Mouse (Mus musculus) macrophage (primary cell): ENCODE results near the gene H2-M5. TPM values are rescaled to one million over a fixed set of nuclear protein-coding genes. Genes with fewer than 3 reads are reported as not detected.
"Not testable (repeated sequence)": the region's sequence is repeated elsewhere in the genome, so short reads cannot be mapped to it uniquely, and the experiment has no call there.

Experiments used
- H3K27ac ChIP-seq: fragments of 350-480 bp; formaldehyde crosslinking; 2 replicates; pipeline ENCODE4 v1.9.0; 2021
- H3K36me3 ChIP-seq: fragments of 350-480 bp; formaldehyde crosslinking; 2 replicates; pipeline ENCODE4 v1.9.0; 2021; ENCODE audit errors: inconsistent target
- H3K4me3 ChIP-seq: fragments of 350-480 bp; formaldehyde crosslinking; 2 replicates; pipeline ENCODE4 v1.9.0; 2021; ENCODE audit errors: inconsistent target
- H3K79me2 ChIP-seq: fragments of 350-480 bp; formaldehyde crosslinking; 2 replicates; pipeline ENCODE4 v1.9.0; 2021; ENCODE audit errors: inconsistent target
- WGBS: methylation state at CpG from one replicate; pipeline ENCODE4 v1.1.7; 2026; ENCODE audit warnings: inconsistent platforms; ENCODE audit not compliant: missing documents; 5-methylcytosine and 5-hydroxymethylcytosine counted together
- polyA plus RNA-seq: library from polyadenylated mRNA; stranded (reverse); fragments of 250-400 nt; gene quantifications from 3 replicates; pipeline ENCODE4 v1.2.4, GENCODE M21; 2018; ENCODE audit warnings: inconsistent platforms

The H2-M5 gene
- polyA plus RNA-seq, 1 experiment from 2014 or later = not detected

- Histone ChIP-seq H3K27ac (no peak overlapping the region), H3K4me3 (no peak overlapping the region), H3K36me3 (no peaks in the 10 kb centered on the region), H3K79me2 (no peaks in the 10 kb centered on the region)
- 5% methylated on average over 46 of the region's 49 CpGs for WGBS
Measured at GRCm38 (mm10) chr17:37002364-37003330, 13.3 kb upstream of the H2-M5 start.

- no peaks in the 10 kb centered on the region for H3K79me2 ChIP-seq
- 96% methylated on average over 7 of the region's 7 CpGs for WGBS
- no peaks in the 10 kb centered on the region for H3K36me3 ChIP-seq
- H3K4me3 ChIP-seq = no peak within 1 kb of the TSS
- no peak within 1 kb of the TSS for H3K27ac ChIP-seq
Measured at GRCm38 (mm10) chr17:37000863-37001262, 11.5 kb upstream of the H2-M5 start, which contains the start of gene Zfp57. Gene Zfp57, plus strand, starts transcription at chr17:37001163.

- 79% methylated on average over 2 of the region's 2 CpGs for WGBS
- Histone ChIP-seq H3K4me3 (no peak overlapping the region), H3K36me3 (no peaks in the 10 kb centered on the region), H3K27ac (no peak overlapping the region), H3K79me2 (no peaks in the 10 kb centered on the region)
Measured at GRCm38 (mm10) chr17:36998477-36998876, 9.1 kb upstream of the H2-M5 start.

DNA sequence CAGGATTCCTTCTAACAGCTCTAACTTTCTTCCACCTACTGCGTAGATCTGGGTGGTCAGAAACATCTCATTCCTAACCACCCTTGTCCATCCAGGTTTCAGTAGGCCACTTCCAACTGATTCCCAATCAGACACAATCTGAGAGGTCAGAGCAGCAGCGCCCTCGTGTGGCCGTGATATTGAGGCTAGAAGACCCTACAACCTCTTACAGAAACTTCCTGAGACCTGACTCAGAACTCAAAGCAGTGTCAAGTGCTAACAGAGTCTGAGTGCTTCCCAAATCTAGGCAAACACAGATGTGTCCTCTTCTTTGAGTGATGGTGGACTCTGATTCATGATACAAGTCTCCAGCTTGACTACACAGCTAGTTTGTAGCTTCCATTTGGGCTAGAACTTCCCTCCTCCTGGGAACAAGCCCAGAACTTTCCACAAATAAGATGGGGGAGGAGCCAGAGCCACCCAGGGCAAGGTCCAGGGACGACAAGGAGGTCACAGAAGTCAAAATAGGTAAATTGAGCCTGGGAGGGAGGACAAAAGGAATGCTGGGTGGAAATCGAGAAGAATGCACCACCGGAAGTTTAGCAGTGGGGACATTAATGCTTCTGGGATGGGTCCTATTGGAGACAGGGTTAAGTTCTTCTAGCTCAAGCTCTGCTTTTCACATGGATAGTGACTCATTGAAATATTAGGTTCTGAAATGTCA lies 7.8 kb upstream of the H2-M5 start:
- Histone ChIP-seq H3K36me3 (no peaks in the 10 kb centered on the region), H3K4me3 (no peak overlapping the region), H3K27ac (no peak overlapping the region), H3K79me2 (no peaks in the 10 kb centered on the region)
- WGBS = 30% methylated on average over 7 of the region's 7 CpGs

GRCm38 (mm10) chr17:36995448-36995847 lies 6.1 kb upstream of the H2-M5 start:
- Histone ChIP-seq H3K4me3 (no peak overlapping the region), H3K79me2 (no peaks in the 10 kb centered on the region), H3K36me3 (no peaks in the 10 kb centered on the region), H3K27ac (no peak overlapping the region)
- 95% methylated on average over 3 of the region's 3 CpGs for WGBS

DNA sequence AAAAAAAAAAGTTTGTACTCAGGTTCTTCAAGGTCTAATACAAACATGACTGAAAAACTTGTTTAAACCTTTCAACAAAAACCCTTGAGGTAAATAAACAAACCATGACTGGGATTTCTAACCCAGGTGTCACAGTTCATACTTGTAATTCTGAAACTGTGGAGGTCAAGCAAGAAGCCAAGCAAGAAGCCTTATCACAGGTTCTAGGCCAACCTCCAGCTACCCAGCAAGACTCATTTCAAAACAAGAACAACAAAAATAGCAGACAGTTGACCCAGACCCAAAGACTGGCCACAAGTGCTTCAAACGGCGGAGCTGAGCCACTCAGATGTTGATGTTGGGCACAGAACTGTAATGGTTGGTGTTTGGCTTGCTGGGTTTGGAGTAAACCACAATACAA lies 5.2 kb upstream of the H2-M5 start:
- Histone ChIP-seq H3K4me3 (no peak overlapping the region), H3K79me2 (no peaks in the 10 kb centered on the region), H3K27ac (no peak overlapping the region), H3K36me3 (no peaks in the 10 kb centered on the region)
- 80% methylated on average over 1 of the region's 2 CpGs for WGBS

- no peaks in the 10 kb centered on the region for H3K36me3 ChIP-seq
- WGBS = 76% methylated on average over 2 of the region's 4 CpGs
- H3K4me3 ChIP-seq = no peak overlapping the region
- H3K27ac ChIP-seq = no peak overlapping the region
- no peaks in the 10 kb centered on the region for H3K79me2 ChIP-seq
Measured at GRCm38 (mm10) chr17:36993770-36994325, 4.5 kb upstream of the H2-M5 start.

GRCm38 (mm10) chr17:36992336-36993104 lies 3.2 kb upstream of the H2-M5 start:
- H3K4me3 ChIP-seq = no peak overlapping the region
- 0% methylated on average over 3 of the region's 3 CpGs for WGBS
- no peak overlapping the region for H3K27ac ChIP-seq
- H3K36me3 ChIP-seq = no peaks in the 10 kb centered on the region
- H3K79me2 ChIP-seq = no peaks in the 10 kb centered on the region

- 100% methylated on average over 1 of the region's 6 CpGs for WGBS
- not testable (repeated sequence) for H3K36me3 ChIP-seq, H3K27ac ChIP-seq, H3K79me2 ChIP-seq, H3K4me3 ChIP-seq
Measured at GRCm38 (mm10) chr17:36990630-36991029, 1.3 kb upstream of the H2-M5 start.

- H3K4me3 ChIP-seq = no peak overlapping the region
- no peaks in the 10 kb centered on the region for H3K36me3 ChIP-seq
- 21% methylated on average over 24 of the region's 24 CpGs for WGBS
- H3K79me2 ChIP-seq = no peaks in the 10 kb centered on the region
- H3K27ac ChIP-seq = no peak overlapping the region
Measured at GRCm38 (mm10) chr17:36988475-36988874, 862 bp downstream of the H2-M5 start.

DNA sequence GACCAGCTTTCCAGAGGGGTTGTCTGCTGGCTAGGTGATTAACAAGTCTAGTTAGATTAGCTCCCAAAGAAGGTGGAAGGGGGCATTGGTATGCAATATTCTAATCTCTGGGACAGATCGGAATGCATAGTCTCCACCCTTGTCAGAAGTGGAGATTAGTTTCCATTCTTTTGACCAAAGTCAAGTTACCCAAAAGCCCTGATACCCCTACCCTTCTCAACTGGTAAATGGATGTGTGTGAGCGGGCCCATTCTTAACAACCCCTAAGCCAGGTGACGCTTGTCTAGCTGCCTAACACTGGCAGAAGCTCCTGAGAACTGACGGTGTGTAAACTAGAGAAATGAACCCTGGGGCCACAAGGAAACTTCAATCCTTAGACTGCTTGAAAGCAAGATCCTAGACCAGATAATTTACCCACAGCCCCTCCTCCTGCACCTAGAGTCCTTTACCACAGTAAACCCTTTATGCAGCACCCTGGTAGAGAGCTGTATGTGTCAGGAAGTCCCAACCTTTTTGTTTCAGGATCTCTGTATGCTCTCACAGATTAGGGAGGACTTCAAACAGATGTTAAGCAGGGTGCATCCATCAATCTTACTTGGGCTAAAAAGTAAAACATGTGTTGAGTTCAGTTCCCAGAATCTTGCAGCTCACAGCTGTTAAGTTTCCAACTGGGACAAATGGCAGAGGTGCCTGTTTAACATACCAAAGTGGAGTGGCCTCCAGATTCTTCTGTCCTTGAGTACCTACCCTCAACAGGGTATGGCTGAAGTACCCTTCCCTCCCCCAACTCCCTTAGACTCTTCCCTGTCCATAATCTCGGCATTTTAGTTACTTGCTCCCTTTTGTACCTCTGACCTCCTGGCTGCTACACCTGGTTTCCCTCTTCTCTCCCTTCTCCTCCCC lies 6.8 kb downstream of the H2-M5 start:
- Histone ChIP-seq H3K79me2 (no peaks in the 10 kb centered on the region), H3K27ac (no peak overlapping the region), H3K36me3 (no peaks in the 10 kb centered on the region), H3K4me3 (no peak overlapping the region)
- WGBS = 78% methylated on average over 5 of the region's 5 CpGs

- 55% methylated on average over 4 of the region's 4 CpGs for WGBS
- no peak overlapping the region for H3K27ac ChIP-seq
- H3K36me3 ChIP-seq = no peaks in the 10 kb centered on the region
- no peaks in the 10 kb centered on the region for H3K79me2 ChIP-seq
- no peak overlapping the region for H3K4me3 ChIP-seq
Measured at GRCm38 (mm10) chr17:36981845-36982244, 7.5 kb downstream of the H2-M5 start.

GRCm38 (mm10) chr17:36981221-36981813 lies 8.0 kb downstream of the H2-M5 start, which contains the start of gene 2410137M14Rik:
Gene 2410137M14Rik, minus strand, starts transcription at chr17:36981237.
- Histone ChIP-seq H3K4me3 (no peak within 1 kb of the TSS), H3K79me2 (no peaks in the 10 kb centered on the region), H3K27ac (no peak within 1 kb of the TSS), H3K36me3 (no peaks in the 10 kb centered on the region)
- WGBS = 34% methylated on average over 18 of the region's 18 CpGs
